Mouse (Mus musculus) cerebellum, postnatal 36 days (tissue): ENCODE results near the gene Elovl6.

ENCODE experiments used
- DNase-seq, 2 experiments: peaks; one replicate each; pipeline ENCODE4 v3.0.0; 2021 to 2022; ENCODE audit warnings: mixed read lengths in 2 of 2

Elovl6 gene

GRCm38 (mm10) chr3:129650293-129650612, 118.1 kb downstream of the Elovl6 start:
- DNase-seq, result no peak

- DNase-seq, result no peak
Measured at GRCm38 (mm10) chr3:129650931-129651330, 118.8 kb downstream of the Elovl6 start.

DNA sequence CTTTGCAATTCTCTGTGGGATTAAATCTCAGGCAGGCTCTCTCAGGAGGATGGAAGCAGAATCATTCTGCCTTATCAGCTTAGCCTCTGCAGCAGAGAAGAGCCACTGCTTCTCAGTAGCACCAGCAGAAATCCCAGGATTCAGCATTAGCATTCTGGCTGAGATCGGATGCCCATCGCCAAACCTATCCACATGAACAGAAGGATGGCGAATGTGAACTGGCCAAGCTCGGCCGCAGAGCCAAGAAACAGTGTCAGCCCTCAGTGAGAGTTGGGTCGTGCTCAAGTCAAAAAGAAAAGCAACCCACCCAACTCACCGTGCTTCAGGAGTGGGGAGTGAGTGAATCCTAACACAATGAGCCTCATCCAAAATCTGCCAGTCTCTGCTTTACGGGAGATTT, 119.6 kb downstream of the Elovl6 start:
- peak; percentile 20 to 35 for DNase-seq

- DNase-seq, result no peak
Measured at GRCm38 (mm10) chr3:129652476-129652875, 120.3 kb downstream of the Elovl6 start.

DNA sequence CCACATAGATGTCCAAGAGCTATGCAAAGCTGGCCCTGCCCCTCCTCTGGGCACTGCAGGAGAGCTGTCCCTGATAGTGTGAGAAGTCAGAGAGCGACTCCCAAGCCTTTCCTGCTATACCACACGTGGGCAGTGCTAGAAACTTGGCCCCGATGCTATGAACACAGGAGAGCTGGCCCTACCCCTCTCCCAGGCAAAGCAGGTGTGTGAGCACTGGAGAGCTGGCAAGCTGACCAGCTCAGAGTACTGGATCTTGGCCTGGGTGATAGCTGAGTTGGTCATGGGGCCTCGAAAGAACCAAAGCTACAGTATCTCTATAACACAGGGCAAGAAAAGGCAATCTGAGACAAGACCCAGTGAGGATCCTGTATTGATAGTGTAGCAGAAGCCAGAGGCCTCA, 124.4 kb downstream of the Elovl6 start:
- peak in 1 of 2 experiments; percentile 21 for DNase-seq

GRCm38 (mm10) chr3:129657222-129657621, 125.1 kb downstream of the Elovl6 start:
- no peak for DNase-seq

DNA sequence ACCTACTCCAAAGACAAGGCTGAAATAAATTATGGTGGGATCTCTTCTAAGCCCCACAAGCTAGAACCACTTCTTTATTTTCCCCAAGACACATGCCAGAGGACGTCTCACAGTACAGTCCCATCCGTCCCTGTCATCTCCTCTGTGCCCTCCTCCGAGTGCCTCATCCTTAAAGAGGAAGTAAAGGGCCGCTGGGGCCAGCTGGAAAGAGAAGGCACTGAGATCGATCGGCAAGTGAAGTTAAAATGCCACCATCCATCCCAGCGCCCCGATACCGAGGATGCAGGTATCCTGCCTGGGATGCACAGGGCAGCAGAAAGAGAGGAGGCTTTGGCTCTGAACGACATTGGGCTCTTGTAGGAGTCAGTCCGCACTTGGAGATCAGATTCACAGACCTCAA, 125.6 kb downstream of the Elovl6 start:
- DNase-seq, result no peak

DNA sequence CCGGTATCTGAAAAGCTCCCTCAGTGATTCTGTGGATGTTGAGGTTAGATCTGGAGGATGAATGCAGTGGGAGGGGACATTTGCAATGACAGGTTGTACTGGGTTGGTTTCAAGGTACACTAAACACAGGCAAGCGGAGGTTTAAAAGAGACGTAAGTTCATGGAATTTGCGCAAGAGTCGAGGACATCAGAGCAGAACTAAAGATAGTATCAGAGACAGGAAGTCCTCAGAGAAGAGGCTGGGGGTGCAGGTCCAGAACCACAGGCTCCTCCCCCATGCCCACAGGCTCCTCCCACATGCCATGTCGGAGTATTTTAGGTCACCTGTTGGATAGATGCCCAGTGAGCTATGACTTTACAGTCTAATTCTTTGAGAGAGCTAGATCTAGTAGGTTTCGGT, 126.6 kb downstream of the Elovl6 start:
- DNase-seq, result no peak

DNA sequence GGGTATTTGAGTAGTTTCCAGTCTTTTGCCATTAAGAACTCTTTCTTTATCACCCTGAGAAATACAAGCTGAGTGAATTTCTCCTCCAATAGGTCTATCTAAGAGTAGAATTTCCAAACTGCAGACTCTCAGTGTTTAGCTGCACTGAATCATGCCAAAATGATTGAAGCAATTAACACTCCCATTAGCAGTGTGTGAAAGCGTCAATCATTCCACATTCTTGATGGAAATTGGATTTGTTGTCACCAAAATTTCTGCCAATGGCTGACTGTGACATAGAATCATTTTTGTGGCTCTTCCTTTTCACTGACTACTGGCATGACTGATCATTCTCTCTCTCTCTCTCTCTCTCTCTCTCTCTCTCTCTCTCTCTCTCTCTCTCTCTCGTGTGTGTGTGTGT, 131.8 kb downstream of the Elovl6 start:
- DNase-seq, result no peak

DNA sequence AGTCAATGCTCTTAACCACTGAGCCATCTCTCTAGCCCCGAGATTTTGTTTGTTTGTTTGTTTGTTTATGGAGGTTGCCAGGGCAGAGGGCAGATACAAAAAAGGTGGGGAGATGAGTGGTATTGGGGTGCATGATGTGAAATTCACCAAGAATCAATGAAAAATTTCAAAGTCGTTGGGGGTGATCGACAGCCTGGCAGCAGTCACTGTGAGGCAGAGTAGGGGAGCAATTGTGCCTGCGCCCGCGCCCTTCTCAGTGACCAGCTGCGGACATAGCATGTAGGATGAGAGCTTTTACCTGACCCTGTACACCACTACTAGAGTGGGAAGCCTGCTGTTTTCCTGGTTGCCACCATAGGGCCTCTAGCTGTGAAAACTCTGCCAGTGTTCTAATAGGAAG, 143.8 kb downstream of the Elovl6 start:
- DNase-seq, result no peak

- no peak for DNase-seq
Measured at GRCm38 (mm10) chr3:129680258-129680657, 148.1 kb downstream of the Elovl6 start.

GRCm38 (mm10) chr3:129681841-129682240, 149.7 kb downstream of the Elovl6 start:
- no peak for DNase-seq

- no peak for DNase-seq
Measured at GRCm38 (mm10) chr3:129682389-129682788, 150.2 kb downstream of the Elovl6 start.

DNA sequence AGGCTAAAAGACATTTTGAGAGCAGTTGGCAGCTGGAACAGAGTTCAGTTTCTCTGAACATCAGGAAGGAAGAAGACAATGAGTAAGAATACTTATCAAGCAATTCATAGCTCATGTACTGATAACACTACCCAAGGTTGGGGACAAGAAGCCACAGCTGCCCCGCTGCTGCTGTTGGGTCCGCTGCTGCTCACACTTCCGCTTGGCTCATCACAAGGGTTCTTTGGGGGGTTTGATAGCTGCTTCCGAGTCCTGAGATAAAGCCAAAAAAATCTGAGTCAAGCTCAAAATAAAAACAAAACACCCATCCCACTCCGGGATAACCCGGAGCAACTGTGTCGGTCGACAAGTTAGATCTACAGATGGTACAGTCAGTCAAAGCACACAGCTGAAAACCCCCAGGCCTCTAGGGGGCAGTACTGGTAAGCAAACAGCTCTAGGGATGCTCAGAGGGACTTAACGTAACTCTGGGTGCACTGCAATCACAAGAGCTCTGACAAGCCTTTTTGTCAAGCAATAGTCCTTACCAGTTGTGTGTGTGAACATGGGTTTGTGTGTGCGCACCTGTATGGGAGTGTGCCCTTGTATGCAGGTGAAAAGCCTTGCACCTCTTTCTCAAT, 151.0 kb downstream of the Elovl6 start:
- no peak for DNase-seq

DNA sequence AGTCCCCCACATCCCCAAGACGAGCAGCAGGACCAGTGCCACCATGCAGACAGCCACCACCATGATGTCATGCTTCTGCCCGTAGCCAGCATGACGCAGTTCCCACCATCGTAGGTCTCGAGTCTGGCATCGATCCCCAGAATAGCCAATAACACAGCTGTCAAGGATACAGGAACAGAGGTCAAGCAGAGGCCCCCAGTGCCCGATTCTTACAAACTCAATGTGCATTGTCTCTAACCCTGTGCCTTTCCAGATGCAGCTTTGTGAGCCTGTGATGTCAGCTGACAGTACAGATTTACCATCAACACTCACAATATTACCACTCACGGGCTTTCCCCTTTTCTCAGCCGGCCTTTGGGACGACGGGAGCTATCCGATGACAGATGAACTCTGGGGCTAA, 154.0 kb downstream of the Elovl6 start:
- DNase-seq, result no peak

GRCm38 (mm10) chr3:129686698-129687333, 154.7 kb downstream of the Elovl6 start:
- DNase-seq, result peak; percentile 38 to 69

- no peak for DNase-seq
Measured at GRCm38 (mm10) chr3:129687429-129687828, 155.3 kb downstream of the Elovl6 start.
